Mouse (Mus musculus) bone marrow macrophage, adult 2 months (primary cell): ENCODE results near the gene Chrna10. TPM values are rescaled to one million over a fixed set of nuclear protein-coding genes. Genes with fewer than 3 reads are reported as not detected.

Experiments
- H3K27ac ChIP-seq: 2 replicates; pipeline ENCODE4 v1.5.1; 2012; ENCODE audit warnings: low read depth, low read length; ENCODE audit not compliant: insufficient read depth
- H3K4me1 ChIP-seq: 2 replicates; pipeline ENCODE4 v1.6.1; 2012; ENCODE audit warnings: low read length; ENCODE audit not compliant: control insufficient read depth, insufficient read depth
- H3K4me3 ChIP-seq: 2 replicates; pipeline ENCODE4 v1.5.1; 2012; ENCODE audit warnings: mild to moderate bottlenecking, low read length, moderate library complexity; ENCODE audit not compliant: insufficient read depth
- CTCF ChIP-seq: IDR thresholded peaks from 2 replicates; pipeline ENCODE4 v1.5.1; 2012; ENCODE audit warnings: low read depth, mild to moderate bottlenecking, low read length, moderate library complexity
- POLR2A ChIP-seq: IDR thresholded peaks from 2 replicates; pipeline ENCODE4 v1.6.1; 2012; ENCODE audit warnings: mild to moderate bottlenecking, low read depth, low read length, borderline replicate concordance
- polyA plus RNA-seq: library from polyadenylated mRNA; stranded (reverse); fragments of >200 nt; gene quantifications from 2 replicates; pipeline ENCODE4 v1.2.4, GENCODE M21; 2012; ENCODE audit not compliant: missing spikeins, insufficient read depth, insufficient read length

The Chrna10 gene
- polyA plus RNA-seq, 1 experiment = not detected

DNA sequence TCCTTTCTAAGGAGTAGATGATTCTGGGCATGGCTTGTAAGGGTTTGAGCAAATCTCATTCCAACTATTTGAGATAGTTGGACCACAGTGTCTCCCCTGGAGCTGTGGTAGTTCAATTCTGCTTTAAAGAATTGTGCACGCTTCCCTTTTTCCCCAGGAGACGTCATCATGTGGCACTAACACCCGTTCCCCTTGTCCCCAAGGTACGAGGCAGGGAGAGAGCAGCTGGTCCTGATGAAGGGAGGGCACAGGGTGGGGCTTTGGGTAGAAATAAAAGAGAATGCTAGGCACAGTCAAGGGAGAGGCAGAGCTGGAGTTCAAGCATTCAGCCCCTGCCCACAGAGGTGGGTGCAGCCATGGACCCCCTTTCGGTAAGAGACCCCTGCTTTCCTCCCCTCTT is 33.8 kb downstream of the Chrna10 start, which contains the start of gene Trpc2:
Gene Trpc2 (plus strand): TSS at position 301 of the 400 bp plus-strand sequence.
- TF ChIP-seq POLR2A (no peak), CTCF (no peak)
- Histone ChIP-seq H3K4me3 (no peak within 1 kb of the TSS), H3K27ac (no peak within 1 kb of the TSS), H3K4me1 (no peaks in the 10 kb centered on the region)

DNA sequence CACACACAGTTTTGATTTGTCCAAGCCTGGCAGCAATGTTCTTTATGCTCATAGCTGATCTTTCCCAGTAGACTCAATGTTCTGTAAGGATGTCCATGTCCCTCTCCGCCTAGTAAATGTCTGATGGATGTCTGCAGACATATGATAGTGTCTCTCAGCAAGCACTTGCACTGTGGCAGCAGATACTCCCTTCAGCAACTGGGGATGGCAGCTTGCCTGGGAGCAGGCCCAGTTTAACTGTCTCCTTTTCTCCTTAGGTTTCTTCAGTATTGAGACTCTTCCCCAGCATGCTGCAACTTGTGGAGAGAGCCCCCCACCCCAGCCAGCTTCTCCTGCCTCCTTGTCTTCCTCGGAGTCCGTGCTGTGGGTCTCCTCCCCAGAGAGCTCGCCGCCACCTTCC is 34.8 kb downstream of the Chrna10 start:
- H3K27ac ChIP-seq = no peak overlapping the region
- no peak for TF ChIP-seq CTCF
- H3K4me3 ChIP-seq = no peak overlapping the region
- H3K4me1 ChIP-seq = no peaks in the 10 kb centered on the region

DNA sequence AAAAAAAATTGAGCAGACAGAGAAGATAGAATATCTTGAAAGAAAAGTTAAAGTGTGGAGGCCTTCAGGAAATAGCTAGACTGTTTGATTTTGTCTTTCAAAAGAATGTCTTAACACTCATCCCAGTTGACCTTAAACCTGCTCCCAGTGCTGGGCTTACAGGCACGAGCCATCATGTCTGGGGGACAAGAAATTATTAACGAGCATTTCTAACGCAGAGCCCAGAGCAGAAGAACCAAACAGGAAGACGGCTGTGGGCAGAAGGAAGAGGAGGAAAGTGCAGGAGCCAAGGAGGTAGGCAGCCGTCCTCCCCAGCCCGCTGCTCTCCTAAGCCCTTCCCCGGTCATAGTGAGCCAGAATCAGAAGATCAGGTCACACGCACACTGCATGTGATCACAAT is 36.3 kb downstream of the Chrna10 start:
- Histone ChIP-seq H3K27ac (no peak overlapping the region), H3K4me1 (no peaks in the 10 kb centered on the region), H3K4me3 (no peak overlapping the region)
- TF ChIP-seq CTCF (no peak), POLR2A (no peak)

DNA sequence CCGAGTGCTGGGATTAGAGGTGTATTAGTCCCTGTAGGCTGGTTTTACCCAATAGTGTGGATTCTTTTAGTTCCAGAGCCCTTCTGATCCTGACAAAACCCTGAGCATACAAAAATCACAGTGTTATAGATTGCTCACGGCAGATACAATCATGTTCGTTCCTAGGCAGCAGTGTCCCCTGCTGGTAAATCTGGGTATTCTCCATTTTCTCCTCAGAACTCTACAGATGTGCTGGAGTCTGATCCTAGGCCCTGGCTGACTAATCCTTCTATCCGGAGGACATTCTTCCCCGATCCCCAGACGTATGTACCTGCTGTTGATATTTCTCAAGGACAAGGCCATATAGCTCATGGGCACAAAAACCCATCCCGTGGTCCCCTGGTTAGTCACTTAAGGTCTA is 38.1 kb downstream of the Chrna10 start:
- H3K4me3 ChIP-seq = no peak overlapping the region
- H3K4me1 ChIP-seq = no peaks in the 10 kb centered on the region
- TF ChIP-seq POLR2A = no peak
- TF ChIP-seq CTCF = no peak
- no peak overlapping the region for H3K27ac ChIP-seq

DNA sequence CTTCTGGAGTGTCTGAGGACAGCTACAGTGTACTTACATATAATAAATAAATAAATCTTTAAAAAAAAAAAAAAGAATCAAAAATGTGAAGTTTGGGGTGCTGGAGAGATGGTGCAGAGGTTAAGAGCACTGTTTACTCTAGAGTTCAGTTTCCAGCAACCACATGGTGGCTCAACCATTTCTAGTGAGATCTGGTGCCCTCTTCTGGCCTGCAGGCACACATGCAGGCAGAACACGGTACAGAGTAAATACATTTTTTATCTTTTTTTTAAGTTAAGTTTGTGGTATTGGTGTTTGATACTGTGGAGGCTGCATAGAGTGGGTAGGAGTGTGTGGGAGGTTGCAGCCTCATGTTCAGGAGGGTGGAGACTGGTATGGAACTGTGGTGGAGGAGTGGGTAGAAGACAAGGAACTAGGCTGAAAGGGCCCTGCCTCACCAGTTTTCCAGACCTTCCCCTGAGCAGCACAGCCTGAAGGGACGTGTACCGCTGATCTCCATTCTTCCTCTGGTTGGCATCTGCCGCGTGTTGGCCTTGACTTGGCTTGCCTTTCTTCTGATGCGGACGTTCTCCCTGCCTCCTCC is 39.8 kb downstream of the Chrna10 start:
- Histone ChIP-seq H3K27ac (no peak overlapping the region), H3K4me3 (no peak overlapping the region), H3K4me1 (no peaks in the 10 kb centered on the region)
- TF ChIP-seq POLR2A = no peak
- peak; percentile 52 for TF ChIP-seq CTCF

DNA sequence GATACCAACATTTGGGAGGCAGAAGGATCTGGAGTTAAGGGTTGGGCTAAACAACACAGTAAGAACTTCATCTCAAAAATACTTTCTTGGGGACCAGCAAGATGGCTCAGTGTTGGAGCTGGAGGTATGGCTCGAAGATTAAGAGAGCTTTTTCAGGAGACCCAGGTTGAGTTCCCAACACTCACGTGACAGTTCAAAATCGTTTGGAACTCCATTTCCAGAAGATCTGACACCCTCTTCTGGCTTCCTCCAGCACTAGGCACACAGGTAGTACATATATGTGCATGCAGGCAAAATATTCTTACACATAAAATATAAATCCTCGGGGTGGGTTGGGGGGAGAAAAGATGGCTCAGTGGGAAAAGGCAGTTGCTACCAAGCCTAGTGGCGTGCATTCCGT is 50.3 kb downstream of the Chrna10 start:
- H3K4me1 ChIP-seq = peaks cover 12% of the 10 kb centered on the region
- peak overlapping the region; percentile 90 for H3K4me3 ChIP-seq
- H3K27ac ChIP-seq = no peak overlapping the region
- TF ChIP-seq POLR2A = no peak
- TF ChIP-seq CTCF = no peak

DNA sequence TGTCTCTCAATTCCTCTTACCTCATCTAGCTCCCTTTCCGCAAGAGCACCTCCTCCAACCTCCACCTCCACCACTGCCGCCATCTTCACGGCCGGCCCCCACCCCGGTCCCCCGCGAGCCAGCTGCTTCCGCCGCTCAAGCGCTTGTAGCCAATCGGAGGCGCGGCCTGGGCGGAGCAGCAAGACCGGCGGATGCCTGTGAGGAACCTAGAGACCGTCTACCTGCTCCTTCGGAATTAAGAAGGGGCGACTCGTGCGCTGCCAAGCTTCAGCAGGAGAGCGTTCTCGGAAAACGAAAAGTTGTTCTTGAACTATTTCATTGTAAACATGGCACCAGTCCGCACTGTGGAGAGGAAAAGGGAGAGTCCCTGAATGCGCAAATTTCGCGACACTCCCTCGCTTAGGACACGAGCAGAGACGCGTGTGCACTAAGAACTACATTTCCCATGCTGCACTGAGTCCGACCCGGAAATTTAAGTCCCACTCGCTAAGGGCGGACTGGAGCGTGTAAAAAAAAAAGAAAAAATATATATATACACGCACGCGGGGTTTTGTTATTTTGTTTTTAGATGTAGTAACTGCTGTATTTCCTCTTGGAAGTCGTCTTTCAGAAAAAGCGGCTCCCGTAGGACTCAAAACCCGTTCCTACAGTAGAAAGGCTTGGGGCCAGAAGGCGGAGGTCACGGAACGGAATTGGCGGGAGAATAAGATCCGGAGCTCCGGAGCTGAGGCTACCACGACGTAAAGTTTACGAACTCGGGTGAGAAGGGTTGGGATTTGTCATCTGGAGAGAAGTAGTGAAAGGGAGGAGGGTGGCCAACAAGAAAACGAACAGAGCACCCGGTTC is 51.4 kb downstream of the Chrna10 start, which contains the start of the genes Rnf121, Xndc1 and Xntrpc:
Gene Rnf121 (minus strand): TSS at position 424 of the 846 bp plus-strand sequence.
Gene Xndc1 (plus strand): TSS at position 466 of the 846 bp plus-strand sequence.
Gene Xntrpc (plus strand): TSS at position 668 of the 846 bp plus-strand sequence.
- TF ChIP-seq POLR2A (no peak; the same call in 1 of the 2 replicates), CTCF (no peak)
- Histone ChIP-seq H3K27ac (peak within 1 kb of the TSS; percentile 73), H3K4me3 (peak within 1 kb of the TSS; percentile 90), H3K4me1 (peaks cover 12% of the 10 kb centered on the region)

DNA sequence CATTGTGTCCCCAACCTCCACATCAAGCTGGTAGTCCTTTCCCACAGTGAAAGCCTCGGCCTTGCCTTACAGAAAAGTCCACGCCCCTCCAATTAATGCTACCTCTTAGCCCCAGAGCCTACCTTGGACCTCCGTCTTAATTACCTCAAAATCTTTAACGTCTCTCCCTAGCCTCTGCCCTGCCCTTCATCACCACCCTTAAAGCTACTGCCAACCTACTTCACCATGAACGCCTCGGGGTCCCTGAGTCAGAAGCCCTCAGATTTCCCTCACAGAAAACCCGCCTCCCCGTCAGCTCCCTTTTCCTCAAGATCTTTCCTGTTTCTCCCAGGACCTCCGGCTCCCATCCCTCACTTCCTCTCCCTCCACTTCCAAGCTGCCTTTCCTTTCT is 52.0 kb downstream of the Chrna10 start:
- peaks cover 12% of the 10 kb centered on the region for H3K4me1 ChIP-seq
- H3K27ac ChIP-seq = no peak overlapping the region; the same call in 1 of the 2 replicates
- TF ChIP-seq POLR2A = 0 out of 2 replicates have a peak, but pooled peaks have one; percentile 33
- no peak for TF ChIP-seq CTCF
- H3K4me3 ChIP-seq = peak overlapping the region; percentile 90

DNA sequence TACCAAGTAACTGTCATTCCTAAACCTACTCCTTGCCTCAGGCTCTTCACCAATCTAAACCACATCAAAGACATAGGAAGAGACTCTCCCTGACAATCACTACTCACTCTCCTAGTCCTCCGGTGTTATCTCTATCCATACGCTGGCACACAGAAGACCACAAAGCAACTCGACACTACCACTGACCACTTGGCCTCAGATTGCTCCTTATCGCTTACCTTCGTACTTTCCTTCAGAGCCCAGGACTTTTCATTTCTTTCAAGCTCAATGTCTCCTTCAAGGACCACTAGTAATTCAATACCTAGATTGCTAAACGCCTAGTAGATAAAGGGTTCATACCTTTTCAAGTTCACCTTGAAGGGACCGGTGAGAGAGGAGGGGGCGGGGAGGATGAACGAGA is 52.7 kb downstream of the Chrna10 start:
- H3K4me3 ChIP-seq = peak overlapping the region; percentile 90; the same call in 1 of the 2 replicates
- no peak overlapping the region for H3K27ac ChIP-seq
- peaks cover 12% of the 10 kb centered on the region for H3K4me1 ChIP-seq
- no peak for TF ChIP-seq CTCF
- no peak for TF ChIP-seq POLR2A

DNA sequence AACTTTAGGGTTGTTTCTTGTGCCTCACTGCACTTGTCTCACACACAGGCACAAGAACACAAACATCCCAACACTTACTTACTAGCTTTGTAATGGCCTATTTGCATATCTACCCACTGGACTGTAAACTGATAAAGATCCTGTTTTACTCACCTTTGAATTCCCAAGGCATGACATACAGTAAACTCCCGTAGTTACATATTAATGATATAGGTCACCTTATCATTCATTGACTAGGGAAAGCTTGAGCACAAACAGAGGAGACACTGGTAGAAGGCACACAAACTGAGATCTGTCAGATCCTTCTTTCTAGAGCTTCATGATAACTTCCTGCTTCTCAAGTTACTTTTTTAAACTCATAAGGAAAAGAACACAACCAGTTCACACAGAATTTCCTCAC is 54.4 kb downstream of the Chrna10 start:
- no peak for TF ChIP-seq POLR2A
- no peak for TF ChIP-seq CTCF
- Histone ChIP-seq H3K27ac (no peak overlapping the region), H3K4me3 (no peak overlapping the region), H3K4me1 (peaks cover 12% of the 10 kb centered on the region)
